Mouse (Mus musculus) activated CD4-positive, CD25-positive, alpha-beta regulatory T cell, adult 4 months (primary cell): Measurements from ENCODE around the gene Ogfod3. TPM values are rescaled to one million over a fixed set of nuclear protein-coding genes. Genes with fewer than 3 reads are reported as not detected.

Experiments used
- ATAC-seq: one replicate; pipeline ENCODE4 v1.8.0; 2017
- polyA plus RNA-seq, 2 experiments: library from polyadenylated mRNA; unstranded; fragments of 100-300 nt; shearing (Covaris generic); gene quantifications; one replicate each; pipeline ENCODE4 v1.2.1; 2017

The Ogfod3 gene
- polyA plus RNA-seq, 2 experiments from 2014 or later: 4.4 to 4.7 TPM

DNA sequence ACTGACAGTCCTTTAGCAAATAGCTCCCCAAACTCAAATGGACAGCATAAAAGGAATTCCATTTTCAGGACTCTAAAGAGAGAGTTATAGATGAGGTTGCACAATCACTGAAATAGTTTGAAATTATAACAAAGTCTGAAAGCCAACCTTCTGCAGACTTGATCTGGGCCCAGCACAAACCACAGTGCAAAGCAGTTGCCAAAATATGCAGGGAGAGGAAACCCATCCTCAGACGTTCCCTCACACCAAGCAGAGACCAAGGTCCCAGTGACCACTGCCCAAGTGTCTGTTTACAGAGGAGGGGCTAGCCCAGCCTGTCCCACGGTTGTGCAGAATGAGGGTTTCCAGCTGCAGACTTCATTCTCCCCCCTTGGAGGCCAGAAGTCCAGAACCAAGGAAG is 5.9 kb downstream of the Ogfod3 start:
- ATAC-seq: no peak

DNA sequence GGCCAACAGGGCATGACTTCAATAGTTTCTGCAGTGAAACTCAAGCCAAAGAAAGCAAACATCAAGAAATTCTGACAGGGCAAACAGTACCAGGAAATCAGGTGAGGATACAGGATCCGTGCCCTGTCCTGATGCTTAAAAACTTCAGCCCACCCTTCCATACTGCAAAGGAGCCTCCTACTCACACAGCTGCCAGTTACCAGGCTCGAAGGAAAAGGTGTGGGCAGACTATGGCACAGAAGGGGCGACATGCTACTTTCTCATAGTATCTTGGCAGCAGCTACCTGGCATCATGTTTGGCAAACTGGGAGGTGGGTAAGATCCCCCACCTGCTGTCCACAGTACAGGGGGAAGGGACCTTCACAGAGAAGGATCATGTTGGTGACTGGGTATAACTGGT is 11.1 kb downstream of the Ogfod3 start:
- no peak for ATAC-seq

DNA sequence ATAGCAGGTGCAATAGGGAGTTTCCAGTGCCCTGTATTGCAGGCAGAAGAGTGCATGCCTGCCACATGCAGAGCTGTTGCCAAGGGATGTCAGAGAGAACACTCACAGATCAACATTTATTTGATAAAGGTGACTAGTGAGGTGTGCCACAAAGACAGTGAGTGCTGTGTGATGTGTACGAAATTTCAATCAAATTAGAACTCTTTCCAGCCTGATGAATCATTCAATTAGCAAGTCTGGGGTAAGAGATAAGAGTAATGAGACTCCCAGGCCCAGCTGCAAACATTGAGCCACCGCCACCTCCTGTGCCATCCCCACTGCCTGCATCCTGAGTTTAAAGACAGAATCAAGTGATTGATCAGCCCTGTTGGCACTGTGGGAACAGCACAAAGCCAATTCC is 11.8 kb downstream of the Ogfod3 start:
- no peak for ATAC-seq

DNA sequence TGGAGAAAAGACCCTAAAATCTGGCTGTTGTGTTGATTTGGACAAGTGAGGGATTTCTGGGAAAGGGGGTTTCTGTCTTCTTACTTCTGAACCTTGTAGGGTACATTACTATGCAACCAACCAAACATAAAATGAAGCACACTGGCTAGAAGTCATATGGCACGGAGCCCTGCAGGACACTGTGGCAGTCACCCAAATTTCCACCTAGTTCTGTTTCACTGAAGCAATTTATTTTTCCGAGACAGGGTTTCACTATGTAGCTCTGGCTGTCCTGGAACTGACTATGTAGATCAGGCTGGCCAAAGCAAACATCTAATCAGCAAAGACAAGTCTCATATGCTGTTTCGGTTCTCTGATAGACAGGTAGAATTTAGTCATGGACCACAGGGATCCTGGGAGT is 14.8 kb downstream of the Ogfod3 start:
- ATAC-seq: no peak

DNA sequence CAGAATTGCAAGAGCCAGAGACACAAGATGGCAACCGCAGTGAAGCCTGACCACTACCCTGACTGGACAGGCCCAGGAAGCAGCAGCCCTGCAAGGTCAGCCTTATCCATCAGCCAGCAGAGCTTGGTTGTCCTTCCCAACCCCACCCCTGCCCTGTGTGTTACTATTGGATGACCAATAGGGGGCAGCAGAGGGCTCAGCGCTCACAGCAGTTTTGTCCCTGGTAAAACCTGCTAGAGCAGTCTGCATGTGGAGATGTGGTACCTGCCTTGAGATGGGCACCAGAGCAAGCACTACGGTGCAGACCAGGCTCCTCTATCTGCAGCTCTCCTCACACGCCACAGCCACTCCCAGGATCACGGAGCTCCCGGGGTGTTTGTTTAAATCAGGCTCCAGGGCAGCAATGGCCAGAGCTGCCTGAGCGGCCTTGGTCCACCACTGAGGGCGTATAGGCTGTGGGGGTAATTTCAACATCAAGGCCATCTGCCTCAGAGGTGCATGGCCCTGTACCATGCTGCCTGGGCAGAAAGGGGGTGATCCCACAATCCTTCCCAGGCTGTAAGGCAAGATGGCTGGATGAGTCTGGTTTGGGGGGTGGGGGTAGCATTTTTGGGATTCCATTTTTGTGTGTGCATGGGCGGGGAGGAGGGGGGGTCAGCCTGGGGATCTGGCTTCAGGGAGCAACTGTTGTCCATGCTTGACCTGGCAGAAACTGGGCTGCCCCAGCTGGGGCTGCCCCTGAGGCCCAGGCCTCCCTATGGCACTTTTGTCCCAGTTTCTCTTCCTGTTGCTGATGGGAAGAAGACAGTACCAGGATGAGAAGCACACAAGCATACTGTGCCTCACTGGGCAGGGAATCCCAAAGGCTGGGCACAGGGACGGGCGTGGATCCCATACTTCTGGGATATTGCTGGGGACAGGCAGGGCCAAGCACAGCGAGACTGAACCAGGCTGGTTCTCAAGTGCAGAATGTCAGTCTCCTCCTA is 27.9 kb downstream of the Ogfod3 start:
- ATAC-seq: no peak

DNA sequence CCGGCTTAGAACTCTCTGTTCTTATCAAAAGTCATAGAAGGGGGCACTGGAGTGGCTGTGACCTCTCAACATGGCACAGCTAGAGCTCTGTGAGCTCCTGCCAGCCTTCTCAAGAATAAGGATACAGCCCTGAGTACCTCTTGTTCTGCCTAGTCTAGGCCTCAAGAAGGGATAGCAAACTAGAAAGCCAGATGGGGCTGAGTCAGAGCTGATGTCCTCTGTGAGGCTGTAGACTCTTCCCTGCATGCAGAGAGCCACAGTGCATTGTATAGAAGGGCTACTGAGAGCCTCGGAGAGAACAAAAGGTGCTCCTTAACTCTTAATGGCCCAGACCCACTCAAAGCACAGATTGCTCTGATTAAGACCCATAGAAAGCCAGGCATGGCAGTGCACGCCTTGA is 30.3 kb downstream of the Ogfod3 start:
- ATAC-seq: no peak

DNA sequence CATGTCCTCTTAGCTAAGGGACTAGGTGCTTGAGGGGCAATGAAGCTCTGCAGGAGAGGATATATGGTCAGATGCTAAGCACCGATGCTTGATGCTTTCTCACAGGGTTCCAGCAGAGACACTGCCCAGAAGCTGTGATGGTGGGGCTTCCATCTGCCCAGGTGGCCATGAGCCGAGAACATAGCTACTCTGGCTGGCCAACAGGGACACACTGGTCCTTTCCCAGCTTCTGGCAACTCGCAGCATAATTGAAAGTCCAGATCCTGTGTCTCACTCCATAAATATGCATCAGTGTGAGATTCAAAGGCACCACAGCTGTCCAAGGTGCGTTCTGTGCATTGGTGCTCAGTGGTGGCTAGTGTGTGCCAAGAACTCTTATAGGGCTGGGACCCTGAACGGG is 31.3 kb downstream of the Ogfod3 start:
- no peak for ATAC-seq

DNA sequence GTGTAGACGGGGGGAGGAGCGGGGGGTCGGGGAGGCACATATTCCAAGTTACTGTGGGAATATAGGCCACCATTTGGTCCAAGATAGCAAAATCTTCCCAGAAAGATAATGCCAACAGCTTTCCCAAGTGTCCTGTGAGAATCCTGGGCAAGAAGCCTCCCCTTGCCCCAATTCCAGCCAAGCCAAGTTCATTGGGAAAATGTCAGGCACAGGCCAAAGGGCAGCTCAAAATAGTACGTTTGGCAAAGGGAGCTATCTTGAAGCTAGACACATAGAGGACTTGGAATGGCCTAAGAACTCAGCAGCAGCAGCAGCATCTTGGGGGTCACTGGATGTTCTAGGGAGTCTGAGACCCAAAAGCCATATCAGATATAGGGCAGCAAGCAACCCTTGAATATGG is 40.8 kb downstream of the Ogfod3 start:
- ATAC-seq: no peak

DNA sequence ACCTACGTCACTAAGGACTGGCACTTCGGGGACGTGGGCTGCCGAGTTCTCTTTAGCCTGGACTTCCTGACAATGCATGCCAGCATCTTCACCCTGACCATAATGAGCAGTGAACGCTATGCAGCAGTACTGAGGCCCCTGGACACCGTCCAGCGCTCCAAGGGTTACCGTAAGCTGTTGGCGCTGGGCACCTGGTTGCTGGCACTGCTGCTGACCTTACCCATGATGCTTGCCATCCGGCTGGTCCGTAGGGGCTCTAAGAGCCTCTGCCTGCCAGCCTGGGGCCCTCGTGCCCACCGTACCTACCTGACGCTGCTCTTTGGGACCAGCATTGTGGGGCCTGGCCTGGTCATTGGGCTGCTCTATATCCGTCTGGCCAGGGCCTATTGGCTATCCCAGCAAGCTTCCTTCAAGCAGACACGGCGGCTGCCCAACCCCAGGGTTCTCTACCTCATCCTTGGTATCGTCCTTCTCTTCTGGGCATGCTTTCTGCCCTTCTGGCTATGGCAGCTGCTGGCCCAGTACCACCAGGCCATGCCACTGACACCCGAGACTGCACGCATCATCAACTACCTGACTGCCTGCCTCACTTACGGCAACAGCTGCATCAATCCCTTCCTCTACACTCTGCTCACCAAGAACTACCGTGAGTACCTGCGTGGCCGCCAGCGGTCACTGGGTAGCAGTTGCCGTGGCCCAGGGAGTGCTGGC is 43.7 kb downstream of the Ogfod3 start:
- no peak for ATAC-seq

DNA sequence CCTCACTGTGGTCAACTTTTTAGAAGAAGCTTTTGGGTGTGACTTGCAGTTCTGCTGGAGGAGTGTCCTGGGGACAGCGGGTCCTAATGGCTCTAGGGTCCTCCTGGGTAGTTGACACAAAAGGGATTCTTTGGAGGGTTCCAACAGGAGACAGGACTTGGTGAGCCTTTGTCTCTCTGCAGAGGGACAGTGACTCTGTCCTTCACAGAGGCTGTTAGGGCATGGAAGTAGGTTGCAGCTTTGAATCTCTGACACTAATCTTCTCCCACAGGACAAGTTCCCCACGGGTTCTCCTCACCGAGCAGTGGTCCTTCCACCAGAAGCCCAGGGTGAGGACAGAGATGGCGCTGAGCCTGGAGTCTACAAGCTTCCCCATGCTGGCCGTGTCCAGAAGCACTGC is 44.5 kb downstream of the Ogfod3 start, which contains the start of gene Uts2r:
TSS of gene Uts2r (plus strand) at position 301 of the 400 bp plus-strand sequence.
- ATAC-seq: no peak

DNA sequence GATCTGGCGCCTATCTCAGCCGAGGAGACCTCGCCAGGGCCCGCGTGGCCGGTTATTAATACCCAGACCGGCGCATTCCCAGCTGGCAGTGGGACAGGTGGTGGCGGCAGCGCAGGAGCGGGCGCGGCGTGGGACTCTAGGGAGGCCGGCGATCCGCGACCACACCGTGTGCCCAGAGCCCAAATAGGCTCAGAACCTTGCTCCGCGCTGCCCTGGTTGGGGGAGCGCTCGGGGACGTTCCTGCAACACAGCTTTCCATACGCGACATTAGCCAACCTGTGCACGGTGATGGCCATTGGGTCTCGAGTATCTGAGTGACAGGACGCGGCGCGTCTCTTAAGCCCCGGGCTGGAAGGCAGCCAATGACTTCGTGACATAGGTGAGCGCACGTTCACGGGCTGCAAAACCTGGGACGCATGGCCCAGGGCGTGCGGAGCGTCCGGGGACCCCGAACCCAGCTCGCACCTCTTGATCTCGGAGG is 48.1 kb downstream of the Ogfod3 start:
- no peak for ATAC-seq

DNA sequence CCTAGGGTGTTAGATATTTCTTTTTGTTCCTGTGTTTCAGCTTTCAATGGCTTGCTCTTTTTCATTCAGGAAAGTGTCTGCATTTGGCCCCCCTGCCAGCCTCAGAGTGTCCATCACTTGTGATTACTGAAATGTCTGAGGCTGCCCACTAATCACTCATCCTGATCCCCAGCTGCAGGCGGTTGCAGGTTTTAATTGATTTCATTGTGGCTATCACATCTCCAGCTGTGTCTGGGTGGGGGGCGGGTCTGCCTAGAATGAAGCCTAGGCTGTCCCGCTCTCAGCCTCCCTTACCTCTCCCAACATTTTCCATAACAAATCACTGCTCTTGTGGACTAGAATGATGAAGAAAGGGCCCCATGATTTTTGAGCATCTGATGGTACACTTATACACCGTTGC is 50.3 kb downstream of the Ogfod3 start:
- ATAC-seq: no peak

DNA sequence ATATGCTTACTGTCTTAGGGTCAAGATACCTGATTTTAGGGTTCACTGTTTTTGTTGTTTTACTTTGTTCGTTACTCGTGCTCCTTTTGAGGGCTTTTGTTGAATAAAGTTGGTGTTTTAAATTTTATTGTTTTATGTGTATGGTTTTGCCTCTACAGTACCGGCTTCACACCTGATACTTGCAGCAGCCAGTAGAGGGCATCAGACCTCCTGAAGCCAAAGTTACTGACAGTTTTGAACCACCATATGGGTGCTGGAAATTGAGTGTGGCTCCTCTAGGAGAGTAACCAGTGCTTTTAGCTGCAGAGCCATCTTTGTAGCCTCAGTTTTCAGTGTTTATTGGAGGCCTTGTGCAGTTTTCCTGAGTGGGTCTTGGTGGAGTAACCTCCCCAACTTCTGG is 56.3 kb downstream of the Ogfod3 start:
- ATAC-seq: no peak

DNA sequence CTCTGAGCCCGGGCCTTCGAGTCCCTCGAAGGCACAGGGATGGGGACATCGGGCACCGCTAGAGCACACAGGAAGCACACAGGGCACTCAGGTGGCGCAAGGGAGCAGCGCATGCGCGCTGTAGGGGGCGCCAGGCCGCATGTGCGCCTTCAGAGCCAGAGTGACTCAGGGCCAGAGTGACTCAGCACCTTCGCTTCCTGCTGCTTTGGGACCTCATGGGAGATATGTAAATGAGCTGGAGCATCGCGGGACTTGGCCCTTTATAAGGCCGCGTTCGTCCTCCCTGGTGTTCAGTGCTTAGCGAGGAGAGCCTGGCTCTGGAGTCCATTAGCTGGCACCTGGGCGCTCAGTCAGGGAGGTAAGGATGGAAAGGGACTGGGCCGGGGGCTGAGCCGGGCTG is 58.6 kb downstream of the Ogfod3 start, which contains the start of gene Tex19.1:
TSS of gene Tex19.1 (plus strand) at position 279 of the 400 bp plus-strand sequence.
- ATAC-seq: no peak

DNA sequence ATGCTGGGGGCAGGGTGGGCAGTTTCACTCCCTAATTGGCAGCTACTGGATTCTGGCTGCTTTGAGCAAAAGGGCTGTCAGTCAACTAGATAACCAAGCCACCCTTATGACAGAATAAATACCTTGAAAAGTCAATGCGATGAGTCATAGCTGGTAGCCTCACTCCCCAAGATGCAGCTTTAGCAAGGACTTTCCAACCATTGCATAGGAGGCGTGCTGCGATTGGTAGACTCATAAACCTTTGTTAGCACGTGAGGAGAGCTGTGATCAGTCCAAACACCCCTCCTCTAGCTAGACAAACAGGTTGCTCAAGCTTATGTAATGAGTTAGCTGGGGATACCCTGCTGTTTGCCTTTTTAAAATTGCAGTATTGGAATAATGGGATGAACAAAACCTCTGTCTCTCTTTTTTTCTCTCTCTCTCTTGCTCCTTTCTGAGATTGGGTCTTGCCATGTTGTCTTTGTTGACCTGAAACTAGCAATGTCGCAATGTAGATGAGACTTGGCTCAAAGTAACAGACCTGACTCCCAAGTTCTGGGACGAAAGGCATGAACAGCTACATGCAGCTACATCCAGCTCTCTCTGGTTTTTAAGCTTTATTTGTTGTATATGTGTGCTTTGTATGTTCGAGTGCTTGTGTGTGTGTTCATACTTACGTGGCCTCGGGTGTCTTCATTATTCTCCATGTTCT is 61.0 kb downstream of the Ogfod3 start:
- no peak for ATAC-seq

DNA sequence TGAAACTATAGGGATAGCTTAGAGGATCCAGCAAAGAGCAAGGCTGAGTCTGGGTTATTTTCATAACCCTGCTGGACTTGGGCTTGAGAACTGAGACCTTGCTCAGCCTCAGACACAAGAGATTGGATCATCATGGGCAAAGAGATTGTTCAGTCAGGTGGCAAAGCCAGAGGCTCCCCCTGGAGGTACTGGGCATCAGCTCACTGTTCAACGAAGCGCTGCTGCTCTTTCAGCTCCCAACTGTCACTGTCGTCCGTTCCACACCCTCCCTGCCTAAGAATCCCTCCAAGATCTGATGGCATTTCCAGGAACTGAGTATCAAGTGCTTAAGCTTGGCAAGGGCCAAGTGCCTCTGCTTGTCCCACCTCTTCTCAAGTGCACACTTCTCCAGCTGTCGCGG is 65.8 kb downstream of the Ogfod3 start:
- ATAC-seq: no peak

DNA sequence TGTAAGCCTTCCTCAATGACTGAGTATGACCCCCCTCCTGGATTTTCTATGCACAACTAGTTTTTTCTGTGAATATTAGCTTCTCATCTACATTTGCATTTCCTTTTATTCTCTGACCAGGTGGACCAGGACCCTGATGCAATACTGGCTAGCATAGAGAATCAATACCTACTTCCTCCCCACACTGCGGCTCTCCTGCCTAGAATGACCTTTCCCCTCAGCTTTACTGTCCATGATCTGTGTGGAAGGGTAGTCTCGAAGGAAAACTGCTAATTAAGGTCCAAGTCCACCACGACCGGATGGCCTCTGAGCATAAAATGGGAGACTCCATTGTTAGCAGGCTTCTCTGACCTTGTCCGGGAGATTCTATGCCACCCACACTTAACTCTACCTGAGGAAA is 66.8 kb downstream of the Ogfod3 start:
- no peak for ATAC-seq

DNA sequence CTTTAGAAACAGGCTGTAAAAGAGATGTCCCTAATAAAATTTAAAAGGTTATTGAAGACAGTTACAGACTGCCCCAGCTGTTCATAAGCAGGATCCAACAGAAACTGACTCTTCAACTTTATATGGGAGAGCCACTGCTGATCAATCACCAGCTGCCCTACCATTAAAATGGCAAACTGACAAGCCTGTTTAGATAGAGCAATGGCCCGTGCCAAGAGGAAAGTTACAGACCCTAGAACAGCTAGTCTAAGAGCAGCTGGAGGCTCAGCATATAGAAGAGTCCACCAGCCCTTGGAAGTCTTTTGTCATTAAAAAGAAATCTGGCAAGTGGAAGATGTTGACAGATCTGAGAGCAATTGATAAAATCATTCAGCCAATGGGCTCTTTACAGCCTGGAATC is 69.9 kb downstream of the Ogfod3 start:
- no peak for ATAC-seq

DNA sequence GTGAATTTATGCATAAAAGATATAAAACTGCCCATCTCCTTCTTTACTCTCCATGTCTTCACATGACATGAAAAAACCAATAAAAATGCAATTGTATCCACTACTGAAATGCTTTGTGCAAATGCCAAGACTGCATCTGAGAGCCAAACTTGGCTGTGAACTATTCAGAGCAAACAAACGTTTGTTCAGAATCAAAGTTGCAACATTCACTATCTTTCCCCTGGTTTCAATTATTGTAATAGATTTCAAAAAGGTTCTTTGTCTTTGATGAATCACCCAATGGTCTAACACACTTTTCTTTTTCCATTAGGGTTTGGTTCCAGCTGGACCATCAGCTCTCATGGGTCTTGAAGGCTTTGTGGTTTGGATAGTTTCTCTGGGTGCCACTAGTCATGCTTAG is 74.9 kb downstream of the Ogfod3 start:
- ATAC-seq: no peak
